Mouse (Mus musculus) effector memory CD4-positive, alpha-beta T cell, adult 5 months (primary cell): ENCODE measurements around the gene Cnot8. TPM values are rescaled to one million over a fixed set of nuclear protein-coding genes. Genes with fewer than 3 reads are reported as not detected.

Experiments used
- polyA plus RNA-seq: library from polyadenylated mRNA; unstranded; fragments of 100-300 nt; shearing (Covaris generic); gene quantifications from one replicate; pipeline ENCODE4 v1.2.1, GENCODE M21; 2017

Cnot8 gene
- polyA plus RNA-seq, result 68.4 TPM

DNA sequence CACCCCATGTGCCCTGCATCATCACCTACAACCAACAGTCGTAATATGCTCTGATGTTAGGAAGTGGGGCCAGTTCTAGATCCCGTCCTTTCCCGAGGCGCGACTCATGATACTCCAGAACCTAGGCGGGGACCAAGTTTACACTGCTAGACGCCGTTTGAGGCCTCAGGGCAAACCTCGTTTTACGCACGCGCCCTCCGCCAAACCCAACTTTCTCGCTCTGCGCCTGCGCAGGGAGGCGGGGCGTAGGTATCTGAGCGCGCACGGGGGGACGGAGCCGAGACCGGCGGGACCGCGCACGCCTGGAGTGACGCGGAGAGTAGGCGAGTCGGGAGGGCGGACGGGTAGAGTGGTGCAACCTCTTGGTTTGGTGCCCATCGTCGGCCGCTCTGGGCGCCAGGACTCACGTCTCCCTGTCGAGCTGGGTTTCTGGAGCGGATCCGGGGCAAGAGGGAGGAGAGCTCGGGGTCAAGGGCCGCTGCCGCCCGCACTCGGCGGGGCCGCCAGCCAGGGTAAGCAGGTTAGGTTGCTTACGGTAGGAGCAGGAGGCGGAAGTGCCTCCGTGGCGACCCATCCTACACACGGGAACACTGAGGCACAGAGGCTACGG, at the start of gene Cnot8:
TSS of gene Cnot8 (plus strand) at position 457 of the 610 bp plus-strand sequence.

DNA sequence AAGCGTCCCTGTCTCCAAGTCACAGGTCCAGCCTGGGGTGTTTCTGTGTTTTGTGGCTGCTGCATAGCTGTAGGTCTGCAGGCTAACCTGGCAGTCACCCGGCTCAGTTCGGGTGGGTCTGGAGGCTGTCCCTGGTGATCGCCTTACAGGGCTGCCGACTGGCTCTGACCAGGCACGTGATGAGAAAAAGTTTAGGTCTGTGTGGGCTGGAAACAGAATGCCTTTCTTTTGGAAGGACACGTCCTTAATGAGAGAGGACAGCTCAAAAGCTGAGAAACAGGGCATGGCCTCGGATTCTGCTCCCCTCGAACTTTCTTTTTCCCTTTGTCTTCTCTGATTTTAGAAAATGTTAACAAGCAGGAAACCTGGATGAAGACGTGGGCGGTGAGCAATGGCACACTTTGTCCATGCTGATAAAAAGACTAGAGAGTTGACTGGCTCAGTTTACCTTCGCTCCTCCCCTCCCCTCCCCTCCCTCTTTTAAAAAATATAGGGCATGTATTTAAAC, 10.9 kb upstream of the Cnot8 start, which contains the start of gene Gm12248:
TSS of gene Gm12248 (minus strand) at position 114 of the 508 bp plus-strand sequence.

Other genes starting within 250 kb of the Cnot8 start
- 110 TPM for gene Larp1, start 95.1 kb upstream of the Cnot8 start, polyA plus RNA-seq
- gene Gm12248, start 11.0 kb upstream of the Cnot8 start, polyA plus RNA-seq, result not detected
- 10.3 TPM for gene Gemin5, start 64.4 kb downstream of the Cnot8 start, polyA plus RNA-seq
- 23.5 TPM for gene Mrpl22, start 67.5 kb downstream of the Cnot8 start, polyA plus RNA-seq
- gene Igtp, start 95.4 kb downstream of the Cnot8 start, polyA plus RNA-seq, result 175 TPM
- gene Irgm2, start 95.5 kb downstream of the Cnot8 start, polyA plus RNA-seq, result 46.9 TPM
- gene 4930438A08Rik, start 170.6 kb downstream of the Cnot8 start, polyA plus RNA-seq, result not detected
- gene Zfp692, start 202.9 kb downstream of the Cnot8 start, polyA plus RNA-seq, result 42.3 TPM
- gene Zfp672, start 226.2 kb downstream of the Cnot8 start, polyA plus RNA-seq, result 44.2 TPM
- 18.9 TPM for gene Sh3bp5l, start 226.6 kb downstream of the Cnot8 start, polyA plus RNA-seq